Mouse (Mus musculus) spleen, adult 18-20 months (tissue): ENCODE measurements around the gene Ccdc83.
"Not testable (repeated sequence)": the region's sequence is repeated elsewhere in the genome, so short reads cannot be mapped to it uniquely, and the experiment has no call there.

ENCODE experiments used
- DNase-seq, 2 experiments: peaks; one replicate each; pipeline ENCODE4 v3.0.0; 2022; ENCODE audit warnings: mixed read lengths in 2 of 2

Gene Ccdc83

GRCm38 (mm10) chr7:90259899-90260298, 5.7 kb downstream of the Ccdc83 start:
- no peak for DNase-seq

DNA sequence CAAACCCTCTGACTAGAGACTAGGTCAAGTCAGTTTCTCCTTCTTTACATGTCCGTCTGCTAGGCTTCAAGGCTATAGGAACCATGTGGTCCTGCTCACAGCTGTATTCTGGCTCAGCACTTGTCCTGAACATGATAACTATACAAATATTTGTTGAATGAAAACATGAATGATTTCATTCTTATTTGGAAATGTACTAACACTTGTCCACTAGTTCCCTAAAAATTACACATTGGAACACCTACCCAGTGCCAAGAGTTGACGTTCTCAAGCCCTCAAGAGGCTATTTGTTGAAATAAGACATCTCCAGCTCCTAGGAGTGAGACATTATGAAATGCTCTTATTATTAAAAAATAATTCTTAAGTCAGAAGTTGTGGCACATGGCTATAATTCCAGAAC, 6.9 kb downstream of the Ccdc83 start:
- no peak for DNase-seq

- DNase-seq: no peak
Observed at GRCm38 (mm10) chr7:90252946-90253345, 12.6 kb downstream of the Ccdc83 start.

- no peak for DNase-seq
Observed at GRCm38 (mm10) chr7:90243643-90244042, 21.9 kb downstream of the Ccdc83 start.

DNA sequence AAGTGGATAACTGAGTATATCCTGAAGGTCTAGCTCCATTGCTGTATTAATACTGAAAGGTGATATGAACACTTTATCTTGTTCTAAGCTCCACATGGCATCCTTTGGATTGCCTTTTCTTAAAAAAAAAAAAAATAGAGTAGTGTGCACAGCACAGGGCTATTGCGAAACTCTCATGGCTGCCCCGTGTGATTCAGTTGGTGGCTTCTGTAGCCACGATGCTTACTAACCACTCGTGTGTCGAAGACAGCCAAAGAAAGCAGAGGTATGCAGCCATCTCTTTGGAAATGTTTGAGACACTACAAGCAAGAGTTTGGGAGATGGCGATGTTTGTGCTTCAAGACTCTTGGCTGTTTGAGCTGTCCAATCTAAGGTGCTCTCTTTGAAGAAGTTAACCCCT, 22.4 kb downstream of the Ccdc83 start:
- no peak for DNase-seq

- no peak for DNase-seq
Observed at GRCm38 (mm10) chr7:90236289-90236905, 29.2 kb downstream of the Ccdc83 start.

- no peak for DNase-seq
Observed at GRCm38 (mm10) chr7:90233921-90234320, 31.7 kb downstream of the Ccdc83 start.

- DNase-seq: no peak
Observed at GRCm38 (mm10) chr7:90231431-90231830, 34.1 kb downstream of the Ccdc83 start.

DNA sequence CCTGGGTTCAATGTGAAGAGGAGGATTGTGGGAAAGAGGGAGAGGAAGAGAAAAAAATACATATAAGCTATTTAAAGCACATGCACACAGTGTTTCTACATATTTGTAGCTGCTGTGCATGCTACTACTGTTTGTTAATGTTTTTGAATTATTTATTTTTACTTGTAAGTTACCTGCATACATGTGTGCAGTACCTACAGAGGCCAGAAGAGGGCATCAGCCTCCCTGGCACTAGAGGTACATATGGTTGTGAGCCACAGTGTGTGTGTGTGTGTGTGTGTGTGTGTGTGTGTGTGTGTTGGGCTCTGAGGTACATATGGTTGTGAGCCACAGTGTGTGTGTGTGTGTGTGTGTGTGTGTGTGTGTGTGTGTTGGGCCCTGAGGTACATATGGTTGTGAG, 36.7 kb downstream of the Ccdc83 start:
- not testable (repeated sequence) for DNase-seq

DNA sequence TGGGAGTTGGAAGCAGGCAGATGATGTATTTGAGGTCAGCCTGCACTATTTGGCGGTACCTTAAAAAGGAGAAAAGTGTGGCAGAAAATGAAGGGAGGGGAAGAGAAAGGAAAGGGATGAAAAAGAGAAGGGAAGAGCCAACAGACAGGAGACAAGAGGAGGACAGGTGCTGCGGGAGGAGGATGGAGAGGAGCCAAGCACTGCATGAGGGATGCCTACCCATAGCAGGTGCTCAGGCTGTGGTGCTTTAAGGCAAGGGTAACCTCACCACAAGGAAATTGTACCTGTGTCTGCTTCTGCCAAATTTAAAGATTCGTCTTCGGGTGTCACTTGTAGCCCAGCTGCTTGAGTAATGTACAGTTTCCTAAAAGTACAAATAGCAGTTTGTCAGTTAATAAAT, 37.5 kb downstream of the Ccdc83 start:
- no peak for DNase-seq

DNA sequence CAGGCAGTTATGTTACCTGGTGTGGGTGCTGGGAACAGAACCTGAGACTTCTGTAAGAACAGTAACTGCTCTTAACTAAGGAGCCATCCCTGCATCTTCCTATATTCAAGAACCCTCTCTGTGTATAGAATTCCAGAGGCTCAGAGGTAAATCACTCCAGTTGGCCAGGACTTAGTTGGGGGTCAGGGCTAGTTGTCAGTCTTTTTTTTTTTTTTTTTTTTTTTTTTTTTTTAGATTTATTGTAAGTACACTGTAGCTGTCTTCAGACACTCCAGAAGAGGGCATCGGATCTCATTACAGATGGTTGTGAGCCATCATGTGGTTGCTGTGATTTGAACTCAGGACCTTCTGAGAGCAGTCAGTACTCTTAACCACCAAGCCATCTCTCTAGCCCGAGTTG, 44.1 kb downstream of the Ccdc83 start:
- DNase-seq: no peak

DNA sequence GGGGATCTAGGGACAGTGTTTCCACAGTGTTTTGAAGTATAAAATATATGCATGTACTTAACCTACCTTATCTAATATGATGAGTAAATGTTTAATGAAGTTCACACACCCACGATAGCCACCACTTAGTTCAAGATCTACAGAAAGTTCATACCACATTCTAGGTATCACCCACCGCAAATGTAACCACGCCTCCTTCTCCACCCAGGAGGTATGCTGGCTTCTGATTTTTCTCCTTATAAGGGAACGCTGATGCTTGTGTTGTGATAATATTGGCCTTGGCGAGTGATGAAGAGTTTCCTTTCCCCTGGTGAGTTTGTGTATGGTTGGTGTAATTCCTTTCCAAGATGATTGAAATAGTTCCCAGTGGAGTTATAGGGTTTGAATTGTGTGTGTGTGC, 47.5 kb downstream of the Ccdc83 start:
- DNase-seq: no peak

DNA sequence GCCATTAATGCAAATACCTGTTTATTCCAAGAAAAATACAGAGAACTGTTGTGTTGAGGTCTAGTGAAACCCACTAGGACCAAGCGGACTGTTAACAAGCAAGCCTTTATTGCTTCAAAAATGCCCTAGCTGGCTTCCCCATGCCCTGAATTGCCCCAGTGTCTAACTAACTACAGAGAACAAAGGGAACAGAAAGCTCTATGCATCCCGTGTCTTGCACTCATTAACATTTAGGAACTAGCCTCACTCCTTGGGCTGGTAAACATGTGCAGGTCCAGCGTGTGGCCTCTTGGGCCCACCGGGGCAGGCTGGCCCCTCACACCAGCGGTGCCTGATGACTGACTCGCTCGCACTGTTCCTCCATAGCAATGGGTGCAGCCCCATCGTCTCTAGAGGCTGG, 49.1 kb downstream of the Ccdc83 start:
- no peak for DNase-seq

- no peak for DNase-seq
Observed at GRCm38 (mm10) chr7:90210947-90211346, 54.6 kb downstream of the Ccdc83 start.

- DNase-seq: no peak
Observed at GRCm38 (mm10) chr7:90210116-90210515, 55.5 kb downstream of the Ccdc83 start.

GRCm38 (mm10) chr7:90203914-90204313, 61.7 kb downstream of the Ccdc83 start:
- no peak for DNase-seq

GRCm38 (mm10) chr7:90201877-90202465, 63.6 kb downstream of the Ccdc83 start:
- no peak for DNase-seq

DNA sequence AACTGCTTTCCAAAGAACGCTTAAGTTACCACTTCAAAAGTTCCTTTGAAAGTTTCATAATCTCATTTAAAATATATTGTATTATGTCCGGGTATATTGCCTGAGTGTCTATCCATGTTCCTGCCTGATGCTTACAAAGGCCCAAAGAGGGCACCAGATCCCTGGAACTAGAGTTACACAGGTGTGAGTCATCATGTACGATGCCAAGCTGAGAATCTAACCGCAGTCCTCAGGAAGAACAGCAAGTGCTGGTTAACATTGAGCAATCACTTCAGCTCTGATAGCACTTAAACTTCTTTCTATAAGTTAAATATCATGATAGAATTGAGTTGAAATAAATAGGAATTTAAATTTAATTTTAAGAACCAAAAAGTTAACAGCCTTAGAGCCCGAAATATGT, 65.3 kb downstream of the Ccdc83 start:
- no peak for DNase-seq

- DNase-seq: no peak
Observed at GRCm38 (mm10) chr7:90180635-90181034, 84.9 kb downstream of the Ccdc83 start.

DNA sequence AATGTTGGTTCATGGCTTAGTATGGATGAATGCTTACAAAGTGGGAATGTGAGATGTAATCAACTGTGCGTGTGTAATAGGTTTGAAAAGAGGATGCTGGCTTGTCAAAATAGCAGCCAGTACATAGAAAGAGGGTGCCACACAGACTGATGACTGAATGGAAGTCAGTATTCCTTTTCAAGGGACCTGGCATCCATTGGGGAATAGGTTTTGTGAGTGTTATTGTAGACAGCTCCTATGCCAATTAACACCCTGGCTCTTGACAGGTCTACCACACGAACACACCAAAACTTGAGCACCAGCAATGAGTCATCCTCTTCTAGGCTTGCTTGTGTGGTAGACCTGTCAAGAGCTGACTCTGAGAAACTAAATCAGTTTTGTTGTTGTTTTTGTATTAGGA, 90.0 kb downstream of the Ccdc83 start:
- no peak for DNase-seq
